Mouse (Mus musculus): ENCODE data around the gene Uqcc3. TPM values are rescaled to one million over a fixed set of nuclear protein-coding genes. Genes with fewer than 3 reads are reported as not detected.

The Uqcc3 gene
- polyA plus RNA-seq, 1 experiment from 2014 or later = 50.7 TPM

- no peaks in the 10 kb centered on the region for H3K27me3 ChIP-seq
- TF ChIP-seq CTCF (IDR thresholded peaks at IDR 0.05) = no peak
- ChIA-PET CTCF (interaction anchor here (0.9 to 1.9 kb wide), 3 partner anchors 9 to 258 kb away, joined by 3 to 7 read pairs (median 4); no protein-coding TSS in a partner anchor), POLR2A (no interaction called here)
- ATAC-seq (no peak), DNase-seq (ENCODE audit: low read depth, low spot score) (no peak)
- in situ Hi-C loops (cut with MboI; ENCODE audit: low pct_unique_long_range_greater_than_20kb) = loop anchor here (25.0 kb wide), 1 partner anchor 586 kb away; no protein-coding TSS in a partner anchor
These were observed 29.1 kb downstream of the Uqcc3 start for GRCm38 (mm10) chr19:8851639-8852038.

GRCm38 (mm10) chr19:8850402-8850901, 30.3 kb downstream of the Uqcc3 start, which contains the start of gene Lrrn4cl:
TSS of gene Lrrn4cl (plus strand) at chr19:8850768.
- no peak for TF ChIP-seq CTCF (IDR thresholded peaks at IDR 0.05)
- CTCF ChIA-PET = interaction anchor here (1.3 kb wide), 1 partner anchor 259 kb away, joined by 3 read pairs; no protein-coding TSS in a partner anchor
- in situ Hi-C loops (cut with MboI; ENCODE audit: low pct_unique_long_range_greater_than_20kb) = loop anchor here (25.0 kb wide), 1 partner anchor 587 kb away; no protein-coding TSS in a partner anchor
- no peaks in the 10 kb centered on the region for H3K27me3 ChIP-seq
- ATAC-seq (no peak), DNase-seq (ENCODE audit: low read depth, low spot score) (no peak)
- POLR2A ChIA-PET = interaction anchor here (1.0 kb wide), 1 partner anchor 8 kb away, joined by 3 read pairs; no protein-coding TSS in a partner anchor

GRCm38 (mm10) chr19:8848356-8848755, 32.4 kb downstream of the Uqcc3 start:
- H3K27me3 ChIP-seq = no peaks in the 10 kb centered on the region
- ChIA-PET CTCF (no interaction called here), POLR2A (no interaction called here)
- ATAC-seq = no peak
- TF ChIP-seq CTCF (IDR thresholded peaks at IDR 0.05) = no peak
- DNase-seq (ENCODE audit: low read depth, low spot score) = no peak
- in situ Hi-C loops (cut with MboI; ENCODE audit: low pct_unique_long_range_greater_than_20kb) = loop anchor here (5.0 to 25.0 kb wide), 2 partner anchors 264 to 1039 kb away; partner anchors contain the start of gene Incenp

GRCm38 (mm10) chr19:8844371-8845129, 36.2 kb downstream of the Uqcc3 start:
- ATAC-seq (peak; percentile 71), DNase-seq (ENCODE audit: low read depth, low spot score) (no peak)
- peak; percentile 86 for TF ChIP-seq CTCF (IDR thresholded peaks at IDR 0.05)
- H3K27me3 ChIP-seq = no peaks in the 10 kb centered on the region
- ChIA-PET POLR2A (interaction anchor here (0.5 to 0.9 kb wide), 2 partner anchors 20 to 1094 kb away, joined by 3 to 6 read pairs; no protein-coding TSS in a partner anchor), CTCF (interaction anchor here (0.7 to 2.4 kb wide), 11 partner anchors 9 to 935 kb away, joined by 3 to 13 read pairs (median 3); partner anchors contain the start of gene Uqcc3)
- in situ Hi-C loops (cut with MboI; ENCODE audit: low pct_unique_long_range_greater_than_20kb) = loop anchor here (5.0 to 25.0 kb wide), 2 partner anchors 268 to 1043 kb away; partner anchors contain the start of gene Incenp

- in situ Hi-C loops (cut with MboI; ENCODE audit: low pct_unique_long_range_greater_than_20kb) = loop anchor here (25.0 kb wide), 1 partner anchor 1044 kb away; the partner anchor contains the start of gene Incenp
- ChIA-PET CTCF (no interaction called here), POLR2A (no interaction called here)
- H3K27me3 ChIP-seq = no peaks in the 10 kb centered on the region
- no peak for TF ChIP-seq CTCF (IDR thresholded peaks at IDR 0.05)
- ATAC-seq (no peak), DNase-seq (ENCODE audit: low read depth, low spot score) (no peak)
These were observed 37.8 kb downstream of the Uqcc3 start for GRCm38 (mm10) chr19:8842961-8843360.

GRCm38 (mm10) chr19:8841012-8841411, 39.7 kb downstream of the Uqcc3 start:
- POLR2A ChIA-PET = no interaction called here
- DNase-seq (ENCODE audit: low read depth, low spot score) (no peak), ATAC-seq (no peak)
- in situ Hi-C loops (cut with MboI; ENCODE audit: low pct_unique_long_range_greater_than_20kb) = loop anchor here (25.0 kb wide), 1 partner anchor 1046 kb away; the partner anchor contains the start of gene Incenp
- no peak for TF ChIP-seq CTCF (IDR thresholded peaks at IDR 0.05)
- CTCF ChIA-PET = no interaction called here
- H3K27me3 ChIP-seq = no peaks in the 10 kb centered on the region

- in situ Hi-C loops (cut with MboI; ENCODE audit: low pct_unique_long_range_greater_than_20kb) = loop anchor here (25.0 kb wide), 1 partner anchor 1047 kb away; the partner anchor contains the start of gene Incenp
- no peaks in the 10 kb centered on the region for H3K27me3 ChIP-seq
- ATAC-seq = no peak
- ChIA-PET CTCF (interaction anchor here (0.6 to 1.3 kb wide), 3 partner anchors 15 to 255 kb away, joined by 3 to 4 read pairs (median 3); no protein-coding TSS in a partner anchor), POLR2A (no interaction called here)
- no peak for TF ChIP-seq CTCF (IDR thresholded peaks at IDR 0.05)
- DNase-seq (ENCODE audit: low read depth, low spot score) = no peak
These were observed 40.6 kb downstream of the Uqcc3 start for GRCm38 (mm10) chr19:8839908-8840791.

GRCm38 (mm10) chr19:8839103-8839907, 41.4 kb downstream of the Uqcc3 start, which contains the start of gene Gng3:
TSS of gene Gng3 (minus strand) at chr19:8839194.
- ATAC-seq (no peak), DNase-seq (ENCODE audit: low read depth, low spot score) (no peak)
- no peak for TF ChIP-seq CTCF (IDR thresholded peaks at IDR 0.05)
- ChIA-PET POLR2A (interaction anchor here (1.3 to 1.5 kb wide), 2 partner anchors 10 to 20 kb away, joined by 5 read pairs; partner anchors contain the start of genes AC129217.1, Hnrnpul2 and Ttc9c), CTCF (interaction anchor here (0.9 to 1.3 kb wide), 4 partner anchors 10 to 72 kb away, joined by 3 to 4 read pairs (median 4); partner anchors contain the start of gene AC129217.1)
- H3K27me3 ChIP-seq = no peaks in the 10 kb centered on the region
- in situ Hi-C loops (cut with MboI; ENCODE audit: low pct_unique_long_range_greater_than_20kb) = loop anchor here (25.0 kb wide), 1 partner anchor 1048 kb away; the partner anchor contains the start of gene Incenp

All from Patski (cell line).